Mouse (Mus musculus) erythroblast, embryonic 14.5 days (primary cell): ENCODE results near the gene Snrk.

Experiments
- GATA1 ChIP-seq: IDR thresholded peaks from 2 replicates; pipeline ENCODE4 v1.6.1; 2012; ENCODE audit warnings: low read length, inconsistent platforms, mixed read lengths
- TAL1 ChIP-seq: IDR thresholded peaks from 3 replicates; pipeline ENCODE4 v1.6.1; 2012; ENCODE audit warnings: low read length, inconsistent platforms, mixed read lengths

DNA sequence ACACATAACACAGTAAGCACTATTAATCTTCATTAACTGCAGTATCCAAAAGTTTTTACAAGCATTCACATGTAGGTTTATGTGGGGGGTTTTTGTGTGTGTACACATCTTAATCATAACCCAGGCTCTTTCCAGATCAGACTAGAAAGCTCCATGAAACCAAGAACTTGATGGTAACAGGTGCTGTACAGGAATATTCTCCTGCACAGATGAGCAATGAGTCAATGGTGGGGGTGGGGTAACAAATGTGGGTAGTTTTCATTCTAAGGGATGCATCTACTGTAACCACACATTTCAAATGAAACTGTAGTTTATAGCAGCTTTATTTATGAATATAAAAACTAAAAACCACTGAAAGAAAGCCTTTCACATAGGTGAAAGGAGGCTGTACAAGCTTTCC is 98.1 kb downstream of the Snrk start:
- TF ChIP-seq GATA1 (no peak), TAL1 (no peak)
